Mouse (Mus musculus) embryonic fibroblast, embryonic 13.5 days (primary cell): ENCODE measurements around the gene Lsm14a.

Source experiments
- CTCF ChIP-seq: IDR thresholded peaks from 2 replicates; pipeline ENCODE4 v1.5.1; 2011; ENCODE audit warnings: mild to moderate bottlenecking, control low read depth, low read length, moderate library complexity, borderline replicate concordance; ENCODE audit not compliant: insufficient read depth
- POLR2A ChIP-seq: IDR thresholded peaks from 2 replicates; pipeline ENCODE4 v1.6.1; 2011; ENCODE audit warnings: low read depth, mild to moderate bottlenecking, control low read depth, low read length, moderate library complexity

- TF ChIP-seq POLR2A (no peak), CTCF (no peak)
These were observed 10.8 kb upstream of the Lsm14a start for GRCm38 (mm10) chr7:34403876-34404275.
